Mouse (Mus musculus) liver, adult 2 months (tissue): Measurements from ENCODE around the gene Uhrf2.

Experiments
- CTCF ChIP-seq: fragments of 200-500 bp; IDR thresholded peaks from 2 replicates; pipeline ENCODE4 v1.5.1; 2011; ENCODE audit warnings: low read depth, low read length, control low read depth
- POLR2A ChIP-seq: fragments of 200-500 bp; IDR thresholded peaks from 2 replicates; pipeline ENCODE4 v1.6.1; 2011; ENCODE audit warnings: low read length, control low read depth; ENCODE audit not compliant: insufficient read depth; ENCODE audit errors: extremely low read depth

GRCm38 (mm10) chr19:30124999-30125669, 94.8 kb downstream of the Uhrf2 start:
- no peak for TF ChIP-seq CTCF
- no peak for TF ChIP-seq POLR2A
